Mouse (Mus musculus): Measurements from ENCODE around the gene Pdgfc.

DNA sequence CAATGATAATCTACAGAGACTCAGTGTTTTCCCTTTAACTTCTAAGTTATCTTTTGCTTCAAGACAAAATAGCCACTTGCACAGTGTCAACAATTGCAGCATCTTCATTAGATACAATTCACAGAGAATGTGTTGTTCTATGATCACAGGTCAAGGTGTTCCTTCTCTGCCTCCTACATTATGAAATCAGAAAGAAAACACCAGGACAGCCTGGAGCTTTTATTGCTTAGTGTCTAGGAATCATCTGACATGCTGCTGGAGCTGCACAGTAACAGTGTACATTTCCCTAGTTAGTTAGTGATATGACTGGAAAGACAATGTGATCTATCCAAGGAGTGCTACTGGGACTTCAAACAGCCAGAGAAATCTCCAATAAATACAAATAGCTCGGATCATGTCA lies 118.2 kb downstream of the Pdgfc start:
- TF ChIP-seq GATA1 (IDR thresholded peaks at IDR 0.05; ENCODE audit: low read length): no peak
- no peak for TF ChIP-seq TAL1 (IDR thresholded peaks at IDR 0.05; ENCODE audit: low read length)

Data from erythroblast, embryonic 14.5 days (primary cell).